Mouse (Mus musculus) G1E (cell line): ENCODE measurements around the gene Brms1.

Experiments
- CTCF ChIP-seq: IDR thresholded peaks from 2 replicates; pipeline ENCODE4 v1.5.1; 2012; ENCODE audit warnings: low read depth, low read length, inconsistent platforms, mixed read lengths
- GATA1 ChIP-seq: IDR thresholded peaks from 2 replicates; pipeline ENCODE4 v1.6.1; 2012; ENCODE audit warnings: borderline replicate concordance, low read length, inconsistent platforms, mixed read lengths
- GATA2 ChIP-seq: IDR thresholded peaks from 2 replicates; pipeline ENCODE4 v1.6.1; 2012; ENCODE audit warnings: low read depth, low read length, inconsistent platforms, borderline replicate concordance
- POLR2AphosphoS5 ChIP-seq: IDR thresholded peaks from 2 replicates; pipeline ENCODE4 v1.6.1; 2012; ENCODE audit warnings: low read depth, low read length, inconsistent platforms; ENCODE audit not compliant: insufficient replicate concordance

- TF ChIP-seq CTCF (no peak), GATA2 (no peak), POLR2AphosphoS5 (no peak), GATA1 (no peak)
Measured at GRCm38 (mm10) chr19:5097521-5098362, 56.6 kb downstream of the Brms1 start.
